Mouse (Mus musculus): ENCODE results near the gene Gm13279.
"Not testable (repeated sequence)": the region's sequence is repeated elsewhere in the genome, so short reads cannot be mapped to it uniquely, and the experiment has no call there.

Gm13279 gene

DNA sequence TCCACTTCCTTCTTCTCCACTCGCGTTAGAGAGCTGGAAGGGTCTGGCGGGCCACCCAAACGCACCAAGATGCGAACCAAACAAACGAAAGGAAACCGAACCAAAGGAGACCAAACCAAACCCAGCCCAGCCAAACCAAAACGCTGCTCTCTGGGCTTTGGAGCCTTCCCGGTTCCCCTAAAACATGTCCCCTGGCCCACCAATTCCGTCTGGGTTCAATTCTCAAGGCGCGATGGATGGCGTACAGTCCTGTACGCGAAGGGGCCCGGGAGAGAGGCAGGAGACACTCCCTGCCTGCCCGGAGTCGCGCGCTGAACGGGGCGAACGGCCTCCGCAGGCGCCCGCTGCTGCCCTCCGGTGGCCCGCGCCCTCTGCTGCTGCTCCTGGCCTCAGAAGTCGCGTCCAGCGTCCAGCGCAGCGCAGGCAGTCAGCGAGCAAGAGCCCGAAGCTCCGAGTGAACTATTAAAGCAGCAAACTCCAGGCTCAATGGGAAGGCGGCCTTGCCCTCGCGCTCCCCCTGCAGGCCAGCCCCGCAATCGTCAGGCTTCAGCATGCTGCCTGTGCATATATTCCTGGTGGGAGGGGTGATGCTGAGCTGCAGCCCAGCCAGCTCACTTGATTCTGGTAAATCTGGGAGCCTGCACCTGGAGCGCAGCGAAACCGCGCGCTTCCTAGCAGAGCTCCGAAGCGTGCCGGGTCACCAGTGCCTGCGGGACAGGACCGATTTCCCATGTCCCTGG is 3.1 kb upstream of the Gm13279 start, which contains the start of gene Gm13275:
Gene Gm13275 (plus strand): TSS at position 552 of the 740 bp plus-strand sequence.
- in situ Hi-C loops (cut with MboI, MseI) = loop anchor here (25.0 kb wide), 1 partner anchor 782 kb away; no protein-coding TSS in a partner anchor

DNA sequence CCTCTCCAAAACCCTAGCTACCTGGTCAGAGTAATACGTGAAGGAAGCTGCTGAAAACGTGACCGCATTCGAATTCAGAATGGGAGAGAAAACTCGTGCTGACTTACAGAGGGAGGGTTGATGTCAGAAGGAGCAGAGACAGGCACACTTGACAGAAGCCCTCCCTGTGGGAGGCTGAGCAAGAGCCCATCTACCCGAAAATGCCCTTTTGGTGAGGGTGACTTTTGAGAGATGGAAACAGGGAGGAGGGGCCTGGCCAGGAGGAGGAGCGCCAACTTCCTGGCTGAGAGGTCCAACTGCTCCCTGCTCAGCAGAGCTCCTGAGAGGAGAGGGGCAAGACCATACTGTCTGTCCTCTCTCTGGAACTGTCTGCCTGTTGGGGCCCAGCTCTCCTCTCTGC is 2.2 kb downstream of the Gm13279 start, which contains the start of gene Gm13285:
Gene Gm13285 (plus strand): TSS at position 301 of the 400 bp plus-strand sequence.
- in situ Hi-C loops (cut with MboI, MseI) = loop anchor here (25.0 kb wide), 1 partner anchor 787 kb away; no protein-coding TSS in a partner anchor

DNA sequence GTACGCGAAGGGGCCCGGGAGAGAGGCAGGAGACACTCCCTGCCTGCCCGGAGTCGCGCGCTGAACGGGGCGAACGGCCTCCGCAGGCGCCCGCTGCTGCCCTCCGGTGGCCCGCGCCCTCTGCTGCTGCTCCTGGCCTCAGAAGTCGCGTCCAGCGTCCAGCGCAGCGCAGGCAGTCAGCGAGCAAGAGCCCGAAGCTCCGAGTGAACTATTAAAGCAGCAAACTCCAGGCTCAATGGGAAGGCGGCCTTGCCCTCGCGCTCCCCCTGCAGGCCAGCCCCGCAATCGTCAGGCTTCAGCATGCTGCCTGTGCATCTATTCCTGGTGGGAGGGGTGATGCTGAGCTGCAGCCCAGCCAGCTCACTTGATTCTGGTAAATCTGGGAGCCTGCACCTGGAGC is 5.8 kb downstream of the Gm13279 start, which contains the start of gene Gm13287:
Gene Gm13287 (plus strand): TSS at position 301 of the 400 bp plus-strand sequence.
- in situ Hi-C loops (cut with MboI, MseI) = loop anchor here (10.0 kb wide), 1 partner anchor 62 kb away; no protein-coding TSS in a partner anchor

DNA sequence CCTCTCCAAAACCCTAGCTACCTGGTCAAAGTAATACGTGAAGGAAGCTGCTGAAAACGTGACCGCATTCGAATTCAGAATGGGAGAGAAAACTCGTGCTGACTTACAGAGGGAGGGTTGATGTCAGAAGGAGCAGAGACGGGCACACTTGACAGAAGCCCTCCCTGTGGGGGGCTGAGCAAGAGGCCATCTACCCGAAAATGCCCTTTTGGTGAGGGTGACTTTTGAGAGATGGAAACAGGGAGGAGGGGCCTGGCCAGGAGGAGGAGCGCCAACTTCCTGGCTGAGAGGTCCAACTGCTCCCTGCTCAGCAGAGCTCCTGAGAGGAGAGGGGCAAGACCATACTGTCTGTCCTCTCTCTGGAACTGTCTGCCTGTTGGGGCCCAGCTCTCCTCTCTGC is 8.0 kb downstream of the Gm13279 start, which contains the start of gene Gm13288:
Gene Gm13288 (plus strand): TSS at position 301 of the 400 bp plus-strand sequence.
- in situ Hi-C loops (cut with MboI, MseI) = loop anchor here (10.0 kb wide), 1 partner anchor 60 kb away; no protein-coding TSS in a partner anchor

DNA sequence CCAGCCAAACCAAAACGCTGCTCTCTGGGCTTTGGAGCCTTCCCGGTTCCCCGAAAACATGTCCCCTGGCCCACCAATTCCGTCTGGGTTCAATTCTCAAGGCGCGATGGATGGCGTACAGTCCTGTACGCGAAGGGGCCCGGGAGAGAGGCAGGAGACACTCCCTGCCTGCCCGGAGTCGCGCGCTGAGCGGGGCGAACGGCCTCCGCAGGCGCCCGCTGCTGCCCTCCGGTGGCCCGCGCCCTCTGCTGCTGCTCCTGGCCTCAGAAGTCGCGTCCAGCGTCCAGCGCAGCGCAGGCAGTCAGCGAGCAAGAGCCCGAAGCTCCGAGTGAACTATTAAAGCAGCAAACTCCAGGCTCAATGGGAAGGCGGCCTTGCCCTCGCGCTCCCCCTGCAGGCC is 8.6 kb downstream of the Gm13279 start:
- in situ Hi-C loops (cut with MboI, MseI) = loop anchor here (10.0 kb wide), 1 partner anchor 59 kb away; no protein-coding TSS in a partner anchor

DNA sequence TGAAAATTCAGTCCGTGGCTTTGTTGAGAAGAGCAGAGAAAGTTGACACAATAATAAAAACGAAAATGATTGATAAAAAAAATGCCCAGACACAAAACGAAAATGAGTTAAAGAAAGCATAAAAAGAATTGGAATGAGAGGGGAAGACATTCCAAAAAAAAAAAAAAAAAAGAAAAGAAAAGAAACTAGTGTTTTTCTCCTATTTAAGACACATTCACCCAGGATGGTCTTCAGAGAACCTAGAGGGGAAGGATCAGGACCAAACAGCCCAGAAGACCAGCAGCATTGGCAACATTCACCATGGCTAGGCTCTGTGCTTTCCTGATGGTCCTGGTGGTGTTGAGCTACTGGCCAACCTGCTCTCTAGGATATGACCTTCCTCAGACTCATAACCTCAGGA is 18.7 kb downstream of the Gm13279 start, which contains the start of gene Ifna7:
Gene Ifna7 (plus strand): TSS at position 301 of the 400 bp plus-strand sequence.
- in situ Hi-C loops (cut with MboI, MseI) = no loop called here

DNA sequence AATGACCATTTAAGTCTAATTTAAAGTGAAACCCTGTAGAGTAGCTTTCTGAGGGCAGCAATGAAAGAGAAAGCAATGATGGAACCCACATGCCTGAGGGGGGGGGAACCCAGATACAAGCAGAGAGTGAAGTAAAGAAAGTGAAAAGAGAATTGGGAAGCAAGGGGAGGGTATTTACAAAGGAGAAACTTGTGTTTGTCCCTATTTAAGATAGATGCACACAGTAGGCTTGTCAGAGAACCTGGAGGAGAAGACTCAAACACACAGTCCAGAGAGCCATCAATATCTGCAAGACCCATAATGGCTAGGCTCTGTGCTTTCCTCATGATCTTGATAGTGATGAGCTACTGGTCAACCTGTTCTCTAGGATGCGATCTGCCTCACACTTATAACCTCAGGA is 22.5 kb downstream of the Gm13279 start, which contains the start of gene Ifna11:
Gene Ifna11 (plus strand): TSS at position 301 of the 400 bp plus-strand sequence.
- in situ Hi-C loops (cut with MboI, MseI) = no loop called here

DNA sequence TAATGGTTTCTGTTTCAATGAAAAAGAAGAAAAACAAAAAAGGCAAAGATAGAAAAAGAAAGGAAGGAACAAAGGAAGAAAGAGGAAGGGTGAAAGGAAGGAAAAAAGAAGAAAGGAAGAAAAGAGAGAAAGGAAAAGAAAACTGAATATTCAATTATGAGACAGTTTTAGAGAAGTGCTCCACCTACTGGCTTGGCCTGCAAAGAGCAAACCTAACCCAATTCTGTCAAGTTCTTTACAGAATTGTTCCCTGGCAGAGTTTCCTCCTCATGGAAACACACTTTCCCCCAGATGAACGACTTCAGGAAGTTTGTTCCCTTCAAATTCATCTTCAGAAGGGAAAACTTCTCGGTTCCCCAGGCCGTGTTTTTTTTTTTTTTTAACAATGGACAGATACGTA is 25.8 kb downstream of the Gm13279 start:
- in situ Hi-C loops (cut with MboI, MseI) = no loop called here

DNA sequence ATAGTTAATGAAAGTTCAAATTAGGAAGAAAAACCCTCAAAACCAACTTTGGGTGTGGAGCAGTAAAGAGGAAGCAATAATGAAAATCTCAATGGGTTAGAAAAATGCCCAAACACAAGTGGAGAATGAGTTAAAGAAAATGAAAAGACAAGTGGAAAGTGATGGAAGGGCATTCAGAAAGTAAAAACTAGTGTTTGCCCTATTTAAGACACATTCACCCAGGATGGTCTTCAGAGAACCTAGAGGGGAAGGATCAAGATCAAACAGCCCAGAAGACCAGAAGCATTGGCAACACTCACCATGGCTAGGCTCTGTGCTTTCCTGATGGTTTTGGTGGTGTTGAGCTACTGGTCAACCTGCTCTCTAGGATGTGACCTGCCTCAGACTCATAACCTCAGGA is 29.9 kb downstream of the Gm13279 start, which contains the start of gene Ifna6:
Gene Ifna6 (plus strand): TSS at position 301 of the 400 bp plus-strand sequence.
- in situ Hi-C loops (cut with MboI, MseI) = not testable (repeated sequence)

DNA sequence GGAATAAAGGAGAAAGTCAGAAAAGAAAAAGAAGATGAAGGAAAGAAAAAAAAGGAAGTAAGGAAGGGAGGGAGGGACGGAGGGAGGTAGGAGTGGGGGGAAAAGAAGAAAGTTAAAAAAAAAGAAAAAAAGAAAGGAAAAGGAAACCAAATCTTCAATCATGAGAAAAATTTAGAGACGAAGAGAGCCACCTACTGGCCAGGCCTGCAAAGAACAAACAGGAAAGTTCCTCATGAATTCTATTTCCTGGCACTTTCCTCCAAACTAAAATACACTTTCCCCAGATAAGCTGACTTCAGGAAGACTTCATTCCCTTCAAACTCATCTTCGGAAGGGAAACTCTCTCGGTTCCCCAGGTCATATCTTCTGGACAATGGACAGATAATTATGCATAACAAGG is 33.3 kb downstream of the Gm13279 start:
- in situ Hi-C loops (cut with MboI, MseI) = no loop called here

DNA sequence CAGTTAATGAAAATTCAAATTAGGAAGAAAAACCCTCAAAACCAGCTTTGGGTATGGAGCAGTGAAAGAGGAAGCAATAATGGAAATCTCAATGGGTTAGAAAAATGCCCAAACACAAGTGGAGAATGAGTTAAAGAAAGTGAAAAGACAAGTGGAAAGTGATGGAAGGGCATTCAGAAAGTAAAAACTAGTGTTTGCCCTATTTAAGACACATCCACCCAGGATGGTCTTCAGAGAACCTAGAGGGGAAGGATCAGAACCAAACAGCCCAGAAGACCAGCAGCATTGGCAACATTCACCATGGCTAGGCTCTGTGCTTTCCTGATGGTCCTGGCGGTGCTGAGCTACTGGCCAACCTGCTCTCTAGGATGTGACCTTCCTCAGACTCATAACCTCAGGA is 38.0 kb downstream of the Gm13279 start, which contains the start of gene Ifna5:
Gene Ifna5 (plus strand): TSS at position 301 of the 400 bp plus-strand sequence.
- in situ Hi-C loops (cut with MboI, MseI) = not testable (repeated sequence)

DNA sequence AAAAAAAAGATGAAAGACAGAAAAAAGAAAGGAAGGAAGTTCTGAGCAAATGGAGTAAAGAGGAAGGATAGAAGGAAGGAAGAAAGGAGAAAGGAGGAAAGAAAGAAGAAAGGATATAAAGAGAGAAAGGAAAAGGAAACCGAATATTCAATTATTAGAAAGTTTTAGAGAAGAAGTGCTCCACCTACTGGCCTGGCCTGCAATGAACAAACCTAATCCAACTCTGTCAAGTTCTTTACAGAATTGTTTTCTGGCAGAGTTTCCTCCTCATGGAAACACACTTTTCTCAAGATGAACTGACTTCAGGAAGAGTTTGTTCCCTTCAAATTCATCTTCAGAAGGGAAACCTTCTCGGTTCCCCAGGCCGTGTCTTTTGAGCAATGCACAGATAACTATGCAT is 41.6 kb downstream of the Gm13279 start:
- in situ Hi-C loops (cut with MboI, MseI) = no loop called here

DNA sequence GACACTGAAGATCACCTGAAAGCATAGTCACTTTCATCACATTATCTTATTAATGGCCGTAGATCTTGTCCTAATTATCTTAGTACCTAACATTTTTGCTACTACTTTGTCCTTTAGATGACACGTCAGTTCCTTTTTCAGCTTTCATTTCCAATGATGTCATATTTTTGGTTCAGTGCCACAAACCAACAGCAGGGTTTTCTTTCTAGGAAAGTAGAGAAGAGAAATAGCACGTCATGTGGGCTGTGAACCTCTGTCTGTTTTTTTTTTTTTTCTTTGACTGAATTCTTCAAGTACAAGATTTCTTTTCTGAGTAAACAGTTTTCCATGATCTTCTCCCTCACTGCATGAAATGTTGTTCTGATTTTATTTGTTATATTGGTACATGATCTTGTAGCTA is 42.9 kb downstream of the Gm13279 start:
- in situ Hi-C loops (cut with MboI, MseI) = no loop called here

DNA sequence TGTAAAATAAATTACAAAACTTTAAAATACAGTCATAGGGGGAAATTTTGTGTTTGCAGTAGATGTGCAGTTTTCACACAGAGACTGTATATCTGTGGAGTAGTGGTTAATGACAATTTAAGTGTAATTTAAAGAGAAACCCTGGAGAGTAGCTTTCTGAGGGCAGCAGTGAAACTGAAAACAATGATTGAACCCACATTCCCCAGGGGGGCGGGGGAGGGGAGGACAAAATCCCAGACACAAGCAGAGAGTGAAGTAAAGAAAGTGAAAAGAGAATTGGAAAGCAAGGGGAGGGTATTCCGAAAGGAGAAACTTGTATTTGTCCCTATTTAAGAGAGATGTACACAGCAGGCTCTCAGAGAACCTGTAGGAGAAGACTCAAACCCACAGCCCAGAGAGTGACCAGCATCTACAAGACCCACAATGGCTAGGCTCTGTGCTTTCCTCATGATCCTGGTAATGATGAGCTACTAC is 44.3 kb downstream of the Gm13279 start, which contains the start of gene Ifna4:
Gene Ifna4 (plus strand): TSS at position 424 of the 474 bp plus-strand sequence.
- in situ Hi-C loops (cut with MboI, MseI) = no loop called here

DNA sequence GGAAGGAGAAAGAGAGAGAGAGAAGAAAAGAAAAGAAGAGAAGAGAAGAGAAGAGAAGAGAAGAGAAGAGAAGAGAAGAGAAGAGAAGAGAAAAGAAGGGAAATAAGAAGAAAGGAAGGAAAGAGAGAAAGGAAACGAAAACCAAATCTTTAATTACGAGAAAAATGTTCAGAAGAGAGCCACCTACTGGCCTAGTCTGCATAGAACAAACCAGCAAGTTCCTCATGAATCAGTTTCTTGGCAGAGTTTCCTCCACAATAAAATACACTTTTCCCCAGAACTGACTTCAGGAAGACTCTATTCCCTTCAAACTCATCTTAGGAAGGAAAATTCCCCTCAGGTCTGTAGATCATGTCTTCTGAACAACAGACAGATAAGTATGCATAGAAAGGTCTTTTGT is 48.1 kb downstream of the Gm13279 start:
- in situ Hi-C loops (cut with MboI, MseI) = no loop called here
